ENCODE assay signal across 16 mouse cellular contexts in genomic region chr6:134367366-134368281, GRCm38 (mm10). TPM values are rescaled to one million over a fixed set of nuclear protein-coding genes. Genes with fewer than 3 reads are reported as not detected.
DNase-seq lines count a peak whose midpoint lies in the region; ATAC-seq and TF ChIP-seq lines count a peak whose summit lies in the region.
"Had no signal": no experiment of that assay in that cellular context is flagged by ENCODE, and none has a peak within 500 bp of the region (broad histone marks: within the 10 kb centered on the region; RNA-seq: fewer than 3 reads in every experiment).

No protein-coding gene starts in this region.

- H3K27me3 ChIP-seq in heart, embryonic 11.5 days (ENCODE audit: control insufficient read depth, insufficient read depth, low read length): no peaks in the 10 kb centered on the region
- H3K27me3 ChIP-seq in stomach, embryonic 16.5 days (ENCODE audit: control insufficient read depth, insufficient read depth, low read length): no peaks in the 10 kb centered on the region
- no peaks in the 10 kb centered on the region for H3K27me3 ChIP-seq in stomach, postnatal 0 days (ENCODE audit: control insufficient read depth, insufficient read depth, low read length)
- no peaks in the 10 kb centered on the region for H3K27me3 ChIP-seq in heart, embryonic 10.5 days (ENCODE audit: insufficient read depth, poor library complexity, severe bottlenecking)
- H3K27me3 ChIP-seq in midbrain, embryonic 11.5 days (ENCODE audit: control insufficient read depth, insufficient read depth, low read length): no peaks in the 10 kb centered on the region
- H3K27me3 ChIP-seq: liver, embryonic 15.5 days had no signal

- TF ChIP-seq CTCF in stomach, postnatal 0 days (IDR thresholded peaks at IDR 0.05; ENCODE audit: low read depth): no peak

- H3K4me3 ChIP-seq in heart, embryonic 11.5 days (ENCODE audit: low read depth, low read length): no peak overlapping the region
- H3K4me3 ChIP-seq in stomach, embryonic 16.5 days (replicated peaks; ENCODE audit: low read length): no peak overlapping the region
- H3K4me3 ChIP-seq in stomach, postnatal 0 days (ENCODE audit: low read depth, low read length): no peak overlapping the region
- no peak overlapping the region for H3K4me3 ChIP-seq in heart, embryonic 10.5 days
- no peak overlapping the region for H3K4me3 ChIP-seq in midbrain, embryonic 11.5 days (ENCODE audit: low read depth, low read length)
- H3K4me3 ChIP-seq: liver, embryonic 15.5 days had no signal

- 55% methylated on average over 12 of the region's 12 CpGs for WGBS in heart, embryonic 11.5 days (ENCODE audit: insufficient replicate concordance)
- 65% methylated on average over 12 of the region's 12 CpGs for WGBS in stomach, embryonic 16.5 days
- 63% methylated on average over 12 of the region's 12 CpGs for WGBS in stomach, postnatal 0 days
- 50% methylated on average over 12 of the region's 12 CpGs for WGBS in heart, embryonic 10.5 days
- WGBS in midbrain, embryonic 11.5 days: 59% methylated on average over 12 of the region's 12 CpGs

- no peak for ATAC-seq in heart, embryonic 11.5 days (replicated peaks; ENCODE audit: insufficient number of reproducible peaks, low FRiP score, low TSS enrichment)
- no peak for ATAC-seq in stomach, embryonic 16.5 days (ENCODE audit: insufficient read depth, low FRiP score)
- ATAC-seq in stomach, postnatal 0 days (ENCODE audit: low FRiP score, low TSS enrichment): no peak
- ATAC-seq in megakaryocyte-erythroid progenitor cell, adult 5-6 weeks (replicated peaks; ENCODE audit: low FRiP score, low TSS enrichment, poor library complexity, severe bottlenecking): peak; percentile 32; the same call in 1 of the 2 replicates
- no peak for ATAC-seq in midbrain, embryonic 11.5 days (ENCODE audit: low FRiP score)
- ATAC-seq: intestine, embryonic 16.5 days had no signal

- peaks cover 12% of the 10 kb centered on the region; the same call in 1 of the 2 replicates for H3K4me1 ChIP-seq in heart, embryonic 11.5 days (ENCODE audit: control insufficient read depth, insufficient read depth, low read length)
- no peaks in the 10 kb centered on the region for H3K4me1 ChIP-seq in stomach, embryonic 16.5 days (ENCODE audit: control insufficient read depth, insufficient read depth, low read length)
- H3K4me1 ChIP-seq in stomach, postnatal 0 days (replicated peaks; ENCODE audit: control insufficient read depth, insufficient read depth): no peaks in the 10 kb centered on the region
- peaks cover 26% of the 10 kb centered on the region for H3K4me1 ChIP-seq in heart, embryonic 10.5 days
- H3K4me1 ChIP-seq in midbrain, embryonic 11.5 days (ENCODE audit: control insufficient read depth, insufficient read depth, low read length): no peaks in the 10 kb centered on the region
- H3K4me1 ChIP-seq: liver, embryonic 15.5 days had no signal

- H3K4me2 ChIP-seq in heart, embryonic 11.5 days: no peak overlapping the region
- no peak overlapping the region for H3K4me2 ChIP-seq in stomach, embryonic 16.5 days (ENCODE audit: low read depth, low read length)
- no peak overlapping the region for H3K4me2 ChIP-seq in stomach, postnatal 0 days (replicated peaks; ENCODE audit: low read depth)
- no peak overlapping the region for H3K4me2 ChIP-seq in midbrain, embryonic 11.5 days
- H3K4me2 ChIP-seq: liver, embryonic 15.5 days had no signal

- peak; percentile 8 to 30 for DNase-seq in heart, adult 9 months (ENCODE audit: low spot score in 2 of 2)
- DNase-seq in stomach, postnatal 0 days (ENCODE audit: low spot score): no peak
- peak; percentile 57 for DNase-seq in heart, embryonic 10.5 days (ENCODE audit: low spot score)
- DNase-seq in midbrain, embryonic 11.5 days (ENCODE audit: low spot score, missing footprints): no peak
- DNase-seq in adrenal gland, postnatal 14 days: no peak
- DNase-seq: cerebellum, adult 11-12 months; gastrocnemius, postnatal 36 days; layer of hippocampus, adult 9-11 months; right cerebral cortex, postnatal 25 days; thymus, adult 18-20 months had no signal

- H3K27ac ChIP-seq in heart, embryonic 11.5 days (ENCODE audit: low read depth, low read length): no peak overlapping the region
- H3K27ac ChIP-seq in stomach, embryonic 16.5 days (ENCODE audit: low read length): peak overlapping the region; percentile 38; the same call in 1 of the 2 replicates
- no peak overlapping the region for H3K27ac ChIP-seq in stomach, postnatal 0 days (replicated peaks)
- 0 out of 2 replicates have a peak overlapping the region, but pooled peaks have one; percentile 31 for H3K27ac ChIP-seq in heart, embryonic 10.5 days
- H3K27ac ChIP-seq in midbrain, embryonic 11.5 days (ENCODE audit: low read depth, low read length): no peak overlapping the region
- H3K27ac ChIP-seq: liver, embryonic 15.5 days had no signal

- H3K9me3 ChIP-seq in heart, embryonic 11.5 days (replicated peaks; ENCODE audit: control insufficient read depth, low read length): no peaks in the 10 kb centered on the region
- H3K9me3 ChIP-seq in stomach, embryonic 16.5 days (replicated peaks; ENCODE audit: control insufficient read depth, low read length): no peaks in the 10 kb centered on the region
- no peaks in the 10 kb centered on the region for H3K9me3 ChIP-seq in stomach, postnatal 0 days (ENCODE audit: control insufficient read depth, low read length)
- no peaks in the 10 kb centered on the region for H3K9me3 ChIP-seq in heart, embryonic 10.5 days
- no peaks in the 10 kb centered on the region for H3K9me3 ChIP-seq in midbrain, embryonic 11.5 days (ENCODE audit: control insufficient read depth, low read length)
- H3K9me3 ChIP-seq: liver, embryonic 15.5 days had no signal

- H3K36me3 ChIP-seq in heart, embryonic 11.5 days (ENCODE audit: control insufficient read depth, insufficient read depth, low read length): no peaks in the 10 kb centered on the region
- no peaks in the 10 kb centered on the region for H3K36me3 ChIP-seq in stomach, embryonic 16.5 days (ENCODE audit: control insufficient read depth, insufficient read depth, low read length)
- H3K36me3 ChIP-seq in stomach, postnatal 0 days (ENCODE audit: control insufficient read depth, insufficient read depth, low read length): no peaks in the 10 kb centered on the region
- H3K36me3 ChIP-seq in heart, embryonic 10.5 days: no peaks in the 10 kb centered on the region
- H3K36me3 ChIP-seq in midbrain, embryonic 11.5 days (ENCODE audit: control insufficient read depth, insufficient read depth, low read length): no peaks in the 10 kb centered on the region
- H3K36me3 ChIP-seq: liver, embryonic 15.5 days had no signal

- H3K9ac ChIP-seq in heart, embryonic 11.5 days (ENCODE audit: low read depth, low read length): no peak overlapping the region
- H3K9ac ChIP-seq in stomach, embryonic 16.5 days (ENCODE audit: low read length): no peak overlapping the region
- no peak overlapping the region for H3K9ac ChIP-seq in stomach, postnatal 0 days (ENCODE audit: low read length)
- no peak overlapping the region for H3K9ac ChIP-seq in midbrain, embryonic 11.5 days (ENCODE audit: low read length)
- H3K9ac ChIP-seq: liver, embryonic 15.5 days had no signal

- TF ChIP-seq EP300 in stomach, postnatal 0 days (optimal IDR thresholded peaks at IDR 0.05): no peak

RNA-seq across cellular contexts. Expression of gene Bcl2l14, which starts 28.5 kb away (rescaled TPM):
- polyA plus RNA-seq in heart, embryonic 11.5 days (2014; fragmentation: Nextera tagmentation; extraction: Ambion mirVana): 0.11 and 0.45 TPM in 2 replicates
- polyA plus RNA-seq in stomach, embryonic 16.5 days (2015; fragmentation: Nextera tagmentation; extraction: Ambion mirVana): 15.6 and 20.4 TPM in 2 replicates
- 27.4 and 29.6 TPM in 2 replicates for polyA plus RNA-seq in stomach, postnatal 0 days (2015; fragmentation: Nextera tagmentation; extraction: Ambion mirVana)
- polyA plus RNA-seq in heart, embryonic 10.5 days (2016; fragmentation: Nextera tagmentation; extraction: Ambion mirVana): 0.09 and 0.33 TPM in 2 replicates
- 1.0 and 1.4 TPM in 2 replicates for total RNA-seq in megakaryocyte-erythroid progenitor cell, adult 5-6 weeks (2014; fragmentation: Nextera tagmentation)
- 0.88 TPM in 1 of 2 replicates, not detected in the other for total RNA-seq in megakaryocyte-erythroid progenitor cell, adult 5-6 weeks (2017)
- not detected in 2 replicates for polyA plus RNA-seq in midbrain, embryonic 11.5 days (2014; fragmentation: Nextera tagmentation; extraction: Ambion mirVana)
- total RNA-seq in adrenal gland, postnatal 14 days (2021): 0.15 and 0.23 TPM in 2 replicates
- total RNA-seq: gastrocnemius, postnatal 36 days had no signal
- polyA plus RNA-seq: neural tube, embryonic 11.5 days had no signal

Comparison
In these comparisons a context has a peak if more than half of its experiments do, and no peak if none do; other contexts are left out.
1. H3K27ac ChIP-seq: peak in stomach, embryonic 16.5 days (single experiment) and heart, embryonic 10.5 days (single experiment); none in heart, embryonic 11.5 days (single experiment), stomach, postnatal 0 days (single experiment) and midbrain, embryonic 11.5 days (single experiment).
2. DNase-seq: peak in heart, adult 9 months (2 of 2) and heart, embryonic 10.5 days (single experiment); none in stomach, postnatal 0 days (single experiment), midbrain, embryonic 11.5 days (single experiment) and adrenal gland, postnatal 14 days (single experiment).
3. RNA of gene Bcl2l14, which starts 28.5 kb away (polyA plus RNA-seq): 27.4 to 29.6 TPM in stomach, postnatal 0 days and 15.6 to 20.4 TPM in stomach, embryonic 16.5 days; 0.09 to 0.33 TPM in heart, embryonic 10.5 days, 0.11 to 0.45 TPM in heart, embryonic 11.5 days and not detected in midbrain, embryonic 11.5 days; every median in the first group is over 10 times any median in the second.